Mouse (Mus musculus) spleen, adult 12 weeks (tissue): Measurements from ENCODE around the gene Col5a3.

Experiments
- DNase-seq: peaks from one replicate; pipeline ENCODE4 v3.0.0; 2022; ENCODE audit warnings: low spot score

Gene Col5a3

DNA sequence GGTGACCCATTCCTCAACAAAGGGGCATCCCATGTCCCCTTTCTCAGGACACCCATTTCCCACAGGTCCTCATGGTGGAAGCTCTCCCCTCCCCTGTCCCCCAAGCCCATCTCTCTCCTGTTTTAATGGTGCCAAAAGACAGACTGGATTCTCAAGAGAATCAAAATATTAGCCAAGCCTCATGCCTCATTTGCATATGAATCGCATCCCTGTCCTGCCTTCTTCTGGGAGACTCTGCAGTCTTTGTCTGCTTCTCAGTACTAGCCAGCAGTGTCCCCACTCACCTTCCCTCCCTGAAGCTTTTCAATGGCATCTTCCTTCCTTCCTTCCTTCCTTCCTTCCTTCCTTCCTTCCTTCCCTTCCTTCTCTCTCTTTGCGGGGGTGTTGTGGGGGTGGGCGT lies 67.2 kb downstream of the Col5a3 start:
- no peak for DNase-seq

DNA sequence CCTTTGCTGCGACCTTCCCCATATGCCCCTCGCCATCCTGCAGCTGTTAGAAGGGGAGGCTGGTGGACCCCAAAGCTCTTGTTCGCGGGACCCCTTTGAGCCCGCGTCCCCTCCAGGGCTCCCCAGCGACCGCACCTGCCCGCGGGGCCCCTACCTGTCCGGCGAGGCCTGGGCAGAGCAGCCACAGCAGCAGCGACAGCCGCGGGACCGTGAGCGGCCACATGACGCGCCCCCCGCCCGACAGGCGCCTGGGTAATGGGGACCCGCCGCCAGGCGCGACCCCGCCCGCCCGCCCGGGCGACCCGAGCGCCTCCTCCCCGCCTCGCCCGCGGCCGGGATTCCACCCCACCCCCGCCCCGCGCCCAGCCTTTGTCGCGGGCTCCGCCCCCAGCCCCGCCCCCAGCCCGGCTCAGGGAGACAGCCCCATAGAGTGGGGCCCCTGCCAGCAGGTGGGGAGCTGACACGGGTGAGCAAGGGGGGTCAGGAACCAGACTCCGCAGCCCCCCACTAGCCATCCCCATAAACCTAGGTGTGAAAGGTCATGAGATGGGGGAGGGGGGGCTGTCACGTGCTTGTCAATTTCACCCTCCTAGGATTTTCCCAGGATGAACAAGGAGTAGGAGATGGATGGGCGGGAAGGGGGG lies 68.7 kb downstream of the Col5a3 start, which contains the start of gene Olfm2:
Gene Olfm2, minus strand, starts transcription at position 333 of the 644 bp plus-strand sequence.
- no peak for DNase-seq

DNA sequence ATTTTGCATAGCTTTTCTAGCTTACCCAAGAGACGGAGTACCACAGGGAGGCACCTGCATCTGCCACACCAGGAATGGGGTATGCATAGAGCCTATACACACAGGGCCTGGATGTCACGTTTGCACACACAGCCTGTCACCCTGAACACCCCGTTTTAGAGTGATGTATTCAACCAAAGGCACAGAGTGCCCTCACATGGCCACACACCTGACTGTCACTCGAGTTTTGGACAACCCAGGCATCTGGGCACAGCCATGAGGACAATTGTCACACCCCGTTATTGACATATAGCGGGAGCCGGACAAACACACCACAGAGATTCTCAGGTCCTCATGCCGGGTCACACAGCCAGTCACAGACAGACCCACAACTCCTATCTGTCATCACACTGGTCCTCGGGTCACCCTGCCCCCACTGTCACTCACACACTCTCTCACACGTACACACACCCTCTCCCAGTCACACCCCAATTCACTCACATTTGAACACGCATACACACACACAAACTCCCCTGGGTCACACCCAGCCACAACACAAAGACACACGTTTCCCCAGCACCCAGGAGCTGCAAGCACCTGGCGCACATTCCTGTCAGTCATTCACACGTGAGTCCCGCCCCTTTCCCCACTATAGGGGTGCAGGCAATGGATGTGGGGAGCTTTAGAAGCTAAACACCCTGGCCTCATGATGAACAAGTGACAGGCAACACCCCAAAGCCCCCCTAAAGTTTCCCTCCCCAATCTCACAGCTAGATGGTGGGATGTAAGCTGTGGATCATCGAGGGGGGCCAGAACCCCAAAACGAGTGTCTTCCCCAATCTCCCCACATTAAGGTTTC lies 69.5 kb downstream of the Col5a3 start:
- DNase-seq, result no peak

DNA sequence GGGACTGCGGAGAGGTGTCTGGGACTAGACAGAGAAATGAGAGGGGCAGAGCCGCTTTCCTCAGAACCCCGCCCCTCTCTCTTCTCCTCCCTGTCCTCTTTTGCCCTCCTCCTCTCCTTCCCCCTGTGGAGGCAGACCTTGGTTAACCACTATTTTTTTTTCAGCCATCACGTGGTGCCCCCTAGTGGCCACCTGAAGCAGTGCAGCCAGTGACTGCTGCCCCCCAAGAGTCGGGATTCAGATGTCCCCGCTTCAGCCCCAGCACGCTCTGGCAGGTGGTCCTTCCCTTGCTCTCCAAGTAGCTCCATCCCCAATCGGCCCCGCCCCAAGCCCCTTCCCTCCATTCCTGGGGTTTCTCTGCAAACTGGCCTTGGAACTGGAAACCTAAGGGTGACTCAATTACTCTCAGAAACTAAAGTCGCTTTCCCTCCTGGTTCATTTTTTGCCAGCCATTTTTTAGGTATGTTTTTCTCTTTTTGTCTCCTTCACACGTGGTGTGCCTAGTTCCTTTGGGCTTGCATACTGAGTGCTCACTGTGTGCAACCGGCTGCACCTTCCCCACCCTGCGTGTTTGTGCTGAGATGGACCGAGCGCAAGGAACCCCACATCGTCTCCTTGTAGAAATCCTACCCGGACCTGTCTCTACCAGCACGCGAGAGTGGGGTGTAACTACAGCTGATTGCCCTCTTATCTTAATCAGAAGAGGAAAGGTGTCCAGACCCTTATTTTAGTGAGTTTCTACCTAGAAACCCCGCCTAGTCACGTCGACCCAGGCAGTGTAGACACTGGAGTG lies 70.7 kb downstream of the Col5a3 start:
- DNase-seq, result no peak

DNA sequence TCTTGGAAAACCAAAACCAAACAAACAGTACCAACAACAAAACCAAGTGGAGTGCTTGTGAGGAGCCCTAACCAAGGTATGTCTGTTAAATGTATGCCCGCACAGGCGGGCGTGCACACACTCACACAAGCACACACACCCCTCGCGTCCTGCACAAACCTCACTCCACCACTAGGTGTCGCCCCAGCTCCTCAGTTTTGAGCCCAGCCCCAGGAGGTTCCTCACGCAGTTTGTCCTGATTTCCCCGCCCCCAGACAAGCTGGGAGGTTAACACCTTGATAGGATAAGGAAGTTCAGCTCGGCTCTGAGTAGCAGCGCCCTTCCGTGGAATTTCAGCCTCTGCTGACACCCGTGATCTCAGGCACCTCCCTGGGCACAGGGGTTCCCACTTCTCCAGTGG lies 74.5 kb downstream of the Col5a3 start:
- DNase-seq, result peak; percentile 60

DNA sequence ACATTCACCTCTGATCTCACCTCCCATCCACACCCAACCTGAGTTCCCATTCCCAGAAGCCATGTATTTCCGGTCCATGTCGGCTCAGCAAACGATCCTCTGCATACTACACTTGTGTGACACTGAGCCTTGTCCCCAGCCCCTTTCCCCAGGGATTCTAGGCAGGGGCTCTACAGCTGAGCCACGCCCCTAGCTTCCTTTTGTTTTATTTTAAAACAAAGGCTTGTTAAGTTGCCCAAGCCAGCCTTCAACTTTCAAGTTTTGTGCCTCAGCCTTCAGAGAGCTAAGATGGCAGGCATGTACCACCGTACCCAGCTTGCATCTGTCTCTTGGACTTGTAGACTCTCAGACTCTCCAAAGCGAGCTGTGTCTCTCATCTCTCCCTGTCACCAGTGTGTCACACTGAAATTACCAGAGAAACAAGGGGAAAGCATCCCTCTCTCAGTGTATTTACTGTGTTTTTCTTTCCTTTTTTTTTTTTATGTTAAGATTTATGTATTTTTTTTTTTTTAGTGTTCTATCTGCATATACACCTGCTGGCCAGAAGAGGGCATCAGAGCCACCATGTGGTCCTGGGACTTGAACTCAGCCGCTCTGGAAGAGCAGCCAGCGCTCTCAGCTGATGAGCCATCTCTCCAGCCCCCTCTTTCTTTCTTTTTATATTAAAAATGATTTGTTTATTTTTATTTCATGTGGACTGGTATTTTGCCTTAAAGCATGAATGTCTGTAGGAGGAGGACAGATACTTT lies 76.4 kb downstream of the Col5a3 start:
- DNase-seq, result no peak

DNA sequence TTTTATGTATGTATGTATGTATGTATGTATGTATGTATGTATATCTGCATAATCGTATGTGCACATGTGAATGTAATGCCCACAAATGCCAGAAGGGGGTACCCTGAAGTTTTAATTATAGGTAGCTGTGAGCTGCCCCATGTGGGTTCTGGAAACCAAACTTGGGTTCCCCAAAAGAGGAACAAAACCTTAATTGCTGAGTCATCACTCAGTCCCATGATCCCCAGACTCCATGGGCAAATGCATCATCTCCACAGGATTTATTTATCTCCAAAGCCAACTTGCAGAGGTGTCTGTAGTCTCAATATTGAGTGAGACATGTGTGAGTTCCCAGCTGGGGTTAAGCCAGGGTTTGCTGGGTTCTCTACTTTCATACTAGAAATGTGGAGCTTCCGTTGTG lies 77.6 kb downstream of the Col5a3 start:
- DNase-seq, result no peak

DNA sequence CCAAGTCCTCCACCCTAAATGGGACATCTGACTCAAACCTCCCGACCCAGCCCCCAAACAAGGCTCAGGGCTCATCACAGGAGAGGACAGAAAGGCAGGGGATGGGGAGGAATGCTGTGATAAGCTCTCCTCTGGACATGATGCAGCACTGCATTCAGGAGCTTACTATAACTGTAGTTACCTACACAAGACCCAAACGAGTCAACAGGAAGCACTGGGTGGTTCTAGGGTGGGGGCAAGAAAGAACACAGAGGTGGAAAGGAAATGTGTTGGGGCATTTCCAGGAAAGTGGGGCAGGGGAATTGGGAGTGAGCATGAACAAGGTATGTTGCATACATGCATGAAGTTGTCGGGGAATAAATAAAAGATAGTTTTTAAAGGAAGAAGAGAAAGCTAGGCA lies 80.2 kb downstream of the Col5a3 start:
- no peak for DNase-seq

DNA sequence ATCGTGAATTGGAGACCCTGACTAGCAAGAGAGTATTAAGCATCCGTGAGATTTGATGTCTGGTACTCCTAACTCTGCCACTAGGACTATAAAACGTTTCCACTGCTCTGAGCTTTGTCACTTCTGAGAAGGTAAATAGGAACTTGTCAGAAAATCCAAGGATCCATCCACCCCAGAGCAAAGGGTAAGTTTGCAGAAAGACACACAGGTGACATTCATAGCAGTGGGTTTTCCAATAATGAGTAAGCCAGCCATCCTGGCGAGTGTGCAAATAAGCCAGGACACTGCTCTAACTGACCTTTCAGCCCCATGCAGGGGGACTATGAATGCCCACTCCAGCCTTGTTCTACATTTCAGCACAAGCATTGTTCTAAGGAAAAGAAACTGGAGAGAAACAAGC lies 83.1 kb downstream of the Col5a3 start:
- DNase-seq, result no peak

DNA sequence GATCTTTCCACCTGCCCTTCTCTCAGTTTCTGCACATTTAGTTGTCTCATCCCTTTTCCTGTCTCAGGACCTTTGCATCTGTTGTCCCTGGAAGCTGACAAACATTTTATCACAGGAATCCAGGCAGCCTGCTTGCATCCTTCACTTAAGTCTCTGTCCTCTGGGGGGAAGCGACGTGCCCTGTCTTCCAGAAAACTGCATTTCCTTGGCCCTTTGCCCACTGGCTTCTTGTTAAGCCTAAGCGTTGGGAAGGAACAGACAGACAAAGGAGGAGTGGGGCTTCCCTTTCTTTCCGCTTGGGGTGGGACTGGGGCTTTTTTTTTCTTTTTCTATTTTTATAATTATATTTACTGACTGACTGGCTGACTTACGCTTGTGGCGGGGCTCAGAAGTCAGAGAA lies 85.4 kb downstream of the Col5a3 start:
- no peak for DNase-seq

DNA sequence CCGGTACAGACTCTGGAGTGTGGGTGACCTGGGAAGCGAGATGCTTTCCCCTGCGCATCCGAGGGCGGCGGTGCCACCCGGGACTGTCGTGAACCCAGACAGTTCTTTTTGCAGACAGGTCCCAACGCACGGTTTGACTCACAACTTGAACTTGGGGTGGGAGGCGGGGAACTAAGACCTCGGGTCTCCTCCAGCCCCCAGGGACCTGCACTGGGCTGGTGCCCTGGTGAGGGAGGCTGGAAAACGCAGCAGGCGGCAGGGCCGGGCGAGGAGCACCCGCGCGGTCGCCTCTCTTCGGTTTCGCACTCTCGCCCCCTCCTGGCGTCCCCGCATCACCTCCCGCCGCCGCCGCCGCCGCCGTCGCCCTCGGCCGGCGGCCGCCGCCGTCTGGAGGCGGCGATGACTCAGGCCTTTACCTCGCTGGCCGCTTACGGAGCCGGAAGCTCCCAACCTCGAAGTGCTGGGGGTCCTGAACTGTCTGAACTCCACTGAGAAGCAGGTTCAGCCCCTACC lies 87.2 kb downstream of the Col5a3 start:
- DNase-seq, result no peak

DNA sequence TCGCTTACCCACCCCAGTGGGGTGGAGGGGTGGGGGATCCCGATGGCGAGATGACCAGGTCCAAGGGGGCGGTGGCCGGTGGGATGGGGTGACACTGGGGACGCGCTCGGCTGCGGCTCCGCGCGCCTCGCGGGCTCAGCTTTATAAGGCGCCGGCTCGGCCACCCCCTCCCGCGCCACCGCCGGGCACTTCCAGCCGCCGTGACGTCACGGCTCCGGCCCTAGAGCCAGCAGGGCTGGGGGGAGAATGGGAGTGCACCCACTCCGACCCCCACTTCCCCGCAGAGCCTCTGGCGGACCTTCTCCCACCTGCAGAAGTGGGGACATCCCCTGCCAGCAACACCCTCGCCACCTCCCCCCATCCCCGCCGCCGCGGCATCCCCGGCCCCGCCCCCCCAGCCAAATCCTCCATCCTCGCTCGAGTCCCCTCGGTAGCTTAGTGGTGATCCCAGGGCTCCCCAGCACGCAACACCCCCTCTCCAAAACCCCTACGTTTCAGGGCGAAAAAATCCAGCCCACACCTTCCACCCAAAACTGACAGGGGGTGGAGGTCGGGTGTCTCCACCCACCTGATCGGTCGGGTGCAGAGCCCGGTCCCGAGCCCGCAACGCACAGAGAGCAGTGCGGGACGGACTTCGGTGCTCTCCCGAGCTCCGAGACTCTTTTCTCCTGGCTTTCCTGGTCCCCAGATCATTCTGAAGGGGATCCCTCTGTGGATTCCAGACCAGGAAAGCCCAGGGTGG lies 87.8 kb downstream of the Col5a3 start:
- no peak for DNase-seq

DNA sequence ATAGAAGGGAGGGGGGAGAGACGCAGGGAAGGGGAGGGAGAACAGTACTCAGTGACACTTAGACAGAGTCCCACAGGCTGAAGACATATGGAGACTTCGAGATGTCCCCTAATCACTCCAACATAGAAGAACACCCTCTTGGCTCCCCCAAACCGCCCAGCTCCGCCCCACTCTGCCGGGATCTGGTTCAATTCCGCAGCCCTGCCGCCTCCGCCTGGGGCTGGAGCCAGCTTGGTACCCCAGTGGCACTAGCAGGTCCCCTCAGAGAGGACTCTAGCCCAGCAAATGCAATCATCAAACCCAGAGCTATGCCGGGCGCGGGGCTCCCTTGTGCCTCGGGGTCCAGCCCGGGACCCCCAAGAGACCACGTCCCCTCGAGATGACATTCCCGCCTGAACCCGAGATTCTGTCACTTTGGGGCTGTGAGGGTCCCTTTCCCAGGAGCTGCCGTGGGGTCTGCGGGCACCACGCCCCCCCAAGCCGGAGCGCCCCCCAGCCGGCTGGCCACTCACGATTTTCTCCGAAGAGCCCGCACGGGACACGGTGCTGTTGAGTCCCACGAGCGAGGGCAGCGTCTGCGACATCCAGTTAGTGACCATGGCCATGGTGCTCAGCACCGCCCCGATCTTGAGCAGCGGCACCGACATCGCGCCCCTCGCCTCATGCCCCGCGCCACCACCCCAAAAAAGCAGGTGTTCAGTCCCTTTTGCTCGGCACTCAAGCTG lies 88.6 kb downstream of the Col5a3 start:
- no peak for DNase-seq

DNA sequence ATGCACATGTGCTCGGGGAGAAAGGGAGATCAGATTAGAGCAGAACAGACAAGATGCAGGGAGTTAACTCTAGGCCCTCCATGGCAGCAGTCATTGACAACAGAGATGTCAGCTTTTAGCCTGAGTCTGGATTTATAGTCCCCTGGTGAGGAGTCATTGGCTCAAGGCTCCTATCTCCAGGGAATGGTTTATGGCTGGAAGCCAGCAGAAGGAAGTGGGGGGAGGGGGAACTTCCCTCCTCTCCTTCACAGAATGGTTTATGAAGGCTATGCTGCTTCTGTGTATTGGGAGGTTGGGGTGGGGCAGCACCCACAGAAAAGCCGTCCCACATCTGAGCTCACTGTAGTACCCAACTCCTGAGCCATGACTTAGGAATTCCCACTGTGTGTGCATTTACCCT lies 93.3 kb downstream of the Col5a3 start:
- DNase-seq, result no peak
